Mouse (Mus musculus) adrenal gland, adult 2 months (tissue): ENCODE measurements at regions not wholly inside any gene's neighbourhood (a gene's known extent, or its start where the extent isn't known, plus 50 kb on each side); places are given as distances from the start of the nearest gene placed in this dataset.

Experiments used
- DNase-seq: peaks from one replicate; pipeline ENCODE4 v3.0.0; 2021

DNA sequence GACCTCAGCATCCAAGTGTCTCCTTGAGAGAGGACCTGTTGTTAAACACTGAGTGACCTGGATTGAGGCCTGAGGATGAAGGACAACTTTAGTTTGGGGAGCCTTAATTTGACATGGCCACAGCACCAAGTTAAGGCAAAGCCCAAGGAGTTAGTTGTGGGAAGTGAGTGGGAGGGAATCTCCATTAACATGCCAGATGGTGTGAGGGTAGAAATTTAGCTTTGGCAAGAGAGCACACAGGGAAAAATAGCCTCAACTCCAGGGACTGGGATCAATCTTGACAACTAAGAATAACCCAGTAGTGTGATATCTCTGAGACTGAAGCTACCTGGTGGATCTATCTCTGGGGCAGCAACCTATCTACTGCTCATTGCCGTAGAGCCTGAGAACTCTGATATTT lies 105.4 kb downstream of the Ahr start:
- DNase-seq, result no peak

GRCm38 (mm10) chr12:35419206-35419605 lies 115.6 kb downstream of the Ahr start:
- DNase-seq, result no peak

DNA sequence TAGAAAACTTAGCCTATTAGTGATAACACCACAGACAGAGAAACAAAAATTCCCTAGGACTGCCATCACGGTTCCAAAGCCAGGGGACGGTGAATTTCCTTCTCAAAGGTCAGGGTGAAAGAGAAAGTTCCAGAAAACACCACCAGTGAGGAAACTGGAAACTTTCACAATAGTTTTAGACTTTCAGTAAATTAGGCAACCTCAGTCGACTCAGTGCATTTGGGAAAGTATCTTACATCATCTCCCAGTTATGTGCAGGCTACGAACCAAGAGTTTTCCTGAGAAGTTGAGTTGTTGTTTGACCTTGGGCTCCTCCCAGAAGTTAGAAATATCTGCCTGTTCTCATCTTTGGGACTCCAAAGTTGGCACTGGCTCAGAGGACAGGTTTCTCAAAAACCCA lies 116.9 kb downstream of the Ahr start:
- DNase-seq, result peak; percentile 55

GRCm38 (mm10) chr12:35416583-35416982 lies 118.3 kb downstream of the Ahr start:
- DNase-seq, result no peak

- no peak for DNase-seq
These were observed 122.1 kb downstream of the Ahr start for GRCm38 (mm10) chr12:35412715-35413114.

DNA sequence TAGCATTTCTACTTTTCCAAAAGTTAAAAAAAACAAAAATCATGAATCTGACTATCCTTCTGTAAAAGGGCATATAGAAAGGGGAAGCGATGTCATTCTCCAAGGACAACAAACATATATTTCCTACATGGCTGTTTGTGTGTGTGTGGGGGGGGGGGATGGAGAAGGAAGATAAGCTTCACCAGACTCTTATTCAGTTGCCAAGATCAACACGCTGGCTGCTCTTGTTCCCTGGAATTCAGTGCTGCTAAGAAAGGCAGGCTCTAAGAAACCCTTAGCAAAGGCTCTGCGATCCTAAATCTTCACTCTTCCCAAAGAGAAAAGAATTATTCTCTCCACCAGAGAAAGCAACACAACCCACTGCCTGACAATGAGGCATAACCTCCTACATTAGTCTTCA lies 126.4 kb downstream of the Ahr start:
- no peak for DNase-seq

DNA sequence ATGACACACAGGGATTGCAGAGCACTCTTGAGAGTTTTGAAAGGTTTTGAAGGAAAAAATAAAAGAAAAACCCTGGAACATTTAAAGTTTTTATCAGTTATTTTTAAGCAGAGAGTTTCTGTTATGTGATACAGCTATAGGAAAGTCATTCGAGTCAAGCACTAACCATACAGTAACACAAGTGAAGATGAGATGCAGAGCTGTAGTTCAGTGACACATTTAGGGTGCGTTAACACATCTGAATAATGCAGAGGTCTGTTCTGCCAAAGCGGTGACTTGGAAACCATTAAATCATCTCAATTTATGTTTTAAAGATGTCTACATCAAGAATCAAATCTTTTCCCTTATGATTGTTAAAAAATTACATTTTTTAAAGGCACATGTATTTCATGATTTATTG lies 126.8 kb downstream of the Ahr start:
- DNase-seq, result no peak

GRCm38 (mm10) chr12:35401853-35402252 lies 133.0 kb downstream of the Ahr start:
- DNase-seq, result no peak

DNA sequence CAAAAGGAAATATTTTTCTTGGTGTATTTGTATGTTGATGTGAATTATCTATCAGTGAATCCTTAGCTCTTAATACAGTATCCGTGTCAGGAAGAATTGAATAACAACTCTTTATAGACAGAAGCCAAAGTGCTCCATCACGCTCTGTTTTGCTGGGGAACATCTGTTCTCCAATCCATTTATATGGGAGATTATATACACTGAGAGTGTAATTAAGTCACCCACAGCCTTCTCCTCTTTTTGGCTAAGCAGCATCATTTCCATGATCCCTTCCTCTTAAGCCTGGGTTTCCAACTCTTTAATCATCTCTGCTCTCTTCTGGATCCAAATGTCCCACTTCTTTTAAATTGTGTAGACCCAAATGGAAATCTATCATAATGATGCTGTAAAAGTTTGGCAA lies 133.6 kb downstream of the Ahr start:
- DNase-seq, result no peak

GRCm38 (mm10) chr12:35395211-35395610 lies 139.6 kb downstream of the Ahr start:
- DNase-seq, result no peak

DNA sequence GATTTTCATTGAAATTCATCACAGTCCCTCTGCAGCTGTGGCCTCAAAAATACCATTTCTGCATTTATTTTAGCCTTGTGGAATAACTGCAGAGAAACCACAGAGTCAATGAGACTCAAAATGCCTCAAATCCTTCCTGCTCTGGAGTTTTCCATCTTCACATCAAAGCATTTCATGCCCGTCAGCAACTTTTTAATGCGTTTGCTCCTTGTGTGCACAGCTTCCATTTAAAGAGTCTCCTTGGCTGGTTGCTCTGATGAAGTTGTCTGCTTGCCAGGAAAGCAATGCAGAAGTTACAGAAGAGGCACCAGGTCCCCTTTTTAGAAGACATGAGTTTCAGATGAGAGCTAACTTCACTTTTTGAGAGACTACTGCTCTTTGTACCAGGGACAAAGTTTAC lies 142.7 kb downstream of the Ahr start:
- no peak for DNase-seq

GRCm38 (mm10) chr12:35390266-35390665 lies 144.6 kb downstream of the Ahr start:
- DNase-seq, result no peak

DNA sequence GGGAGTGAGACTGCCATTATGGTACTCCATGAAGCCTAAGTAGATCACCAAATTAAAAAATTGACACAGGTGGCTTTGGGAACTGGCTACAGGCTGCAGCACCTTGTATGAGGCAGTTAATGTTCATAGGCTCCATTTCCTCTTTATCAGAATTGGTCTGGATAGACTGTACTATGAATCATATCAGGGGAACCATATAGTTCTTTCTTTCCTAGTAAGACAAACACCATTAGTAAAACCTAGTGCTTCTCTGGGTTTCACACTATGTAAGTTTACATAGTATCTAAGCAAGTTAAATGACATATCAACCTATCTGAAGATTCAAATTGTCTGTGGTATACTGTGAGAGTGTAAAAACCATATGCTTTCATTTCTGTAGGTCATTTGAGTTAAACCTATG lies 145.0 kb downstream of the Ahr start:
- DNase-seq, result no peak

DNA sequence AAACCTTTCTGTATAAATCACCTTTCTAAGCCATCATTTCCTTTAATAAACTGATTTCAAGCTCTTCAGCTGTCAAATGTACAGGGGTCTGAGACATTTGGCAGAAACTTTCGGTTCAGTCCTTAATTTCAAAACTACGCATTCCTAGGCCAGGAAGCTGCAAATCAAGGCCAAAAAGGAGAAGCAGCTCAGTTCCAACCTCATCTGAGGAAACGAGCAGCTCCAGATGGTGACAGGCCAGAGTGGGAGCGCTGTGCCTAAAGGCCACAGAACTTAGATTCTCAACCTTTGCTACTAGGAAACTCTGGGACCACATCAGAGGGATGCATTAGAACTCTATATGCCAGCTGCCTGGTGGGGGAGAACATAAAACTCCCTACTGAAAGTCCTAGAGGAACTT lies 150.6 kb downstream of the Ahr start:
- DNase-seq, result no peak

GRCm38 (mm10) chr12:35377266-35377665 lies 157.6 kb downstream of the Ahr start:
- no peak for DNase-seq

- DNase-seq, result peak; percentile 5
These were observed 158.5 kb downstream of the Ahr start for GRCm38 (mm10) chr12:35376365-35376764.

DNA sequence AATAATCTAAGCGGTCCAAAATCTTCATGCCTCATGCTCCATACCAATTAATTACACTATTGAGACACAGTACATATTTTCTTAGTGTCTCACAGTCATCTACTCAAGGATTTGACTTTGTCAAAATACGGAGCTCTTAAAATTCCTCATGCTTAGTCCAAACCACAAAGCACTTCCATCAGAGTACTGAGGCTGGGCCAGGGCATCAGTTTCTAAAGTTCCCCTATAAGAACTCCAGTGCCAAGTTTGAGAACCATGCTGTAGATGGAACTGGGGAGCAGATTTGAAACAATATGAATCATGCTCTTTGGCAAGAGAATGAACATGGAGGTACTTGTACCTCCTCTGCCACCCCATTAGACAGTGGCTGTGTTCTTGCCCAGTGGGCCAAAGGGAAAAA lies 176.9 kb downstream of the Ahr start:
- no peak for DNase-seq

DNA sequence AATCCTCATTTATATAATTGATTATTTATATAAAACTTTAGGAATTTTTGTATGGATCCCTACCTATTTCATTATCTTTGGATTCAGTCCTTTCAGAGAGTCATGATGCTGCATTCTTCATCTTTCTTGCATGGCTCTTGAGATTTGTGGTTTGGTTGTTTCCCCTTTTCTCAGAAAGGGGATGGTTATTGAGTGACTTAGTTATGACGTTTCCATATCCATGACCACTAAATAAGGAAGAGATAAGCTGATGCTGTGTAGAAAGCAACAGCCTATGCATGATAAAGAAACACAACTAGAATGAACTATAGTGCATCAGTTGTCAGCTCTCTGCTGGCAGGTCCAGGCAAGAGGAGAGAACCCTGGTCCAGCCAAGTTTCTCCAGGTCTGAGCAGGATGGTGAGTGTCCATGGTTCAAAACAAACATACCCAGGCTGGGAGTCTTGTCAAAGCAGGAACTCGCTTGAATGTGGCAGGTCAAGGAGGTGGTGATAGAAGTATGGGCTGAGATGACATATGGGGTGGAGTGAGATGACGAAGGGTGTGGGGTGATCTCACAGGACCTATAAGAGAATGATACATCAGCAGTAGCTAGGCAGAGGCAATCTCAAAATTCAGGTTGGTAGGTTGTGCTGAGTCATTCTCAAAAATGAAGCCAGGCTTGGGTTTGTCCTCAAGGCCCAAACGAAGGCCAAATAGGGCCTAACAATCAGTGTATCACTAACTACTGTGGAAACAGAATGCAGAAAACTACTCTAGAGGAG lies 196.5 kb downstream of the Ahr start:
- peak; percentile 40 for DNase-seq

DNA sequence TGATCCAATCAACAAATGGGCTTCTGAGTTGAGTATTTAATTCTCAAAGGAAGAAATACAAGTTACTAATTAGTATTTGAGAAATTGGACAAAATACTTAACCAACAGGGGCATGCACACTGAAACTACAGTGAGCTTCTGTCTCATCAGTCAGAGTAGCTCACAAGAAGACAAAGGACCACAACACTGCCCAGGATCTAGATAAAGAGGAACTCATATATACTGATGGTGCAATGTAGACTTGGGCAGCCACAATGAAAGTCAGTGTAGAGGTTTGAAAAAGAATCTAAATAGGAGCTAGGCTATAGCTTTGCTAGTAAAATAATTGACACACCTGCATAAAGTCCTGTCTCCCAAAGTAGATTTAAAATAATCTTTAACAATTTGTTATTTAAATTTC lies 198.5 kb downstream of the Ahr start:
- DNase-seq, result no peak

- peak; percentile 39 for DNase-seq
These were observed 200.3 kb downstream of the Ahr start for GRCm38 (mm10) chr12:35334344-35335075.

- no peak for DNase-seq
These were observed 203.5 kb downstream of the Ahr start for GRCm38 (mm10) chr12:35331303-35331702.

DNA sequence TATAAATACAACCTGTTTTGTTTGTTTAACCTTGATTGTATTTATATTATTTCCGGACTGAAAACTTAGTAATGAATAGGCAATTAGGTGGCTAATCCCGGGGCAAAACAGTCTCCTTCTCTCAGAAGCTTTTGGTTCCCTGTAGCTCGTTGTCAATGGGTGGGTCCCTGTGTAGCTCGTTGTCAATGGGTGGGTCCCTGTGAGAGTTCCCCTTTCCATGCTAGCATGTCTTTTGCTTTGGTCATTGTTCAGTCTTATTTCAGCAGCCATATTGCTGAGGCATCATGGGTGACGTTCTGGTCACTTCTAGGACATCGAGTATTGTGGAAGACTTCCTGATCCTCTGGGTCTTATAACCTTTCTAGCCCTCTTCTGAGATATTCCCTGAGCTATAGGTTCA lies 205.1 kb downstream of the Ahr start:
- no peak for DNase-seq

GRCm38 (mm10) chr12:35319571-35319970 lies 215.3 kb downstream of the Ahr start:
- DNase-seq, result no peak

GRCm38 (mm10) chr12:35317046-35317445 lies 217.8 kb downstream of the Ahr start:
- DNase-seq, result no peak
